Mouse (Mus musculus): Measurements from ENCODE around the gene Pias1. TPM values are rescaled to one million over a fixed set of nuclear protein-coding genes. Genes with fewer than 3 reads are reported as not detected.

Pias1 gene
- polyA plus RNA-seq, 1 experiment from 2014 or later, result 67.9 TPM

DNA sequence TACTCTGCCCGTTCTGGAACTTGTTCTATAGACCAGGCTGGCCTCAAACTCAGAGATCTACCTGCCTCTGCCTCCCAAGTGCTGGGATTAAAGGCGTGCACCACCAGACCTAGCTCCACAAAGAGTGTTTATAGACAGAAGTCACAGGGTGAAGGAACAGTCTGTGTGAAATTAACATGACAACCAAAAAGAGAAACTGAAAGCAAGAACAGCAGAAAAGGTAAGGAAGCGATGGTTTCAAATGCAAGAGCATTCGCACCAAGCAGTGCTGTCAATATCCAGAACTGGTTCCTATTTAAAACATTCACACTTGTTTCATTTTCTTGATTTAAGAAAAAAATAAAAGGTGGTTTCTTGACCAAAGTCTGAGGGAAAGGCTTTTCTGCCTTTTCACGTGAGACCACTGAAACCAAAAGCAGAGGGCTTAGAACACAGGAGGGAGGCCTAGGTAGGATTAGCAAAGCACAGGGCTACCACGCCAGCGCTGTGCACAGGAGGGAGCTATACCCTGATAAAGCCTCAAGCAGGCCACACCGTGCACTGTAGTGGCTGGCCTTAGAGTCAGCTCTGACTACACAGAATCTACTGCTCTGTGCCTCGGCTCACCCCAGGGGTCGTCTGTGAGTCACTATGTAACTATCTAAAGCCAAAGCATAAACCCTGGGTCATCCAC lies 15.5 kb downstream of the Pias1 start:
- Histone ChIP-seq H3K4me3 (ENCODE audit: low read depth, low read length) (no peak overlapping the region), H3K4me1 (ENCODE audit: control insufficient read depth, insufficient read depth, low read length) (peaks cover 17% of the 10 kb centered on the region; the same call in 1 of the 2 replicates), H3K4me2 (replicated peaks; ENCODE audit: low read depth, low read length) (no peak overlapping the region), H3K36me3 (ENCODE audit: control insufficient read depth, insufficient read depth, low read length) (no peaks in the 10 kb centered on the region), H3K27me3 (ENCODE audit: control insufficient read depth, insufficient read depth, low read length) (no peaks in the 10 kb centered on the region), H3K27ac (ENCODE audit: low read length) (no peak overlapping the region), H3K9ac (replicated peaks; ENCODE audit: low read depth, low read length) (no peak overlapping the region), H3K9me3 (ENCODE audit: control insufficient read depth, low read depth, low read length) (no peaks in the 10 kb centered on the region)
- 56% methylated on average over 10 of the region's 10 CpGs for WGBS
- ATAC-seq (ENCODE audit: insufficient number of reproducible peaks, insufficient read depth, low FRiP score, low read depth), result no peak

DNA sequence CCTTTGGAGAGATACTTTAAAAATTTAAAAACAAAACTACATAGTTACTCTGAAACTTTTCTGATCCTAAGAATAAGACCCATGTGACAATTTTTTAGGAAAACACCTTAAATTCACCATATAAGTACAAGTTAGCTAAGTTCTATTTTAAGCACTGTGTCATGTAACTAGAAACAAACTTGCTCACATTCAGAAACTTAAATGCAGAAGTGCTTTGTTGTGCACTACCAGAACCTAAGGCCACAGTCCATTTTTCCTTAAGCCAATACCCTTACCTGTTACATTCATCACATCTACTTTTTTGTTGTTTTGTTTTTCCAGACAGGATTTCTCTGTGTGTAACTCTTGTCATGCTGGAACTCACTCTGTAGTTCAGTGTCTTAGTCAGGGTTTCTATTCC lies 17.4 kb downstream of the Pias1 start:
- Histone ChIP-seq H3K4me3 (ENCODE audit: low read depth, low read length) (no peak overlapping the region), H3K27ac (ENCODE audit: low read length) (no peak overlapping the region), H3K36me3 (ENCODE audit: control insufficient read depth, insufficient read depth, low read length) (no peaks in the 10 kb centered on the region), H3K4me2 (replicated peaks; ENCODE audit: low read depth, low read length) (no peak overlapping the region), H3K27me3 (ENCODE audit: control insufficient read depth, insufficient read depth, low read length) (no peaks in the 10 kb centered on the region), H3K4me1 (ENCODE audit: control insufficient read depth, insufficient read depth, low read length) (peaks cover 11% of the 10 kb centered on the region; the same call in 1 of the 2 replicates), H3K9ac (replicated peaks; ENCODE audit: low read depth, low read length) (no peak overlapping the region), H3K9me3 (ENCODE audit: control insufficient read depth, low read depth, low read length) (no peaks in the 10 kb centered on the region)
- no peak for ATAC-seq (ENCODE audit: insufficient number of reproducible peaks, insufficient read depth, low FRiP score, low read depth)

DNA sequence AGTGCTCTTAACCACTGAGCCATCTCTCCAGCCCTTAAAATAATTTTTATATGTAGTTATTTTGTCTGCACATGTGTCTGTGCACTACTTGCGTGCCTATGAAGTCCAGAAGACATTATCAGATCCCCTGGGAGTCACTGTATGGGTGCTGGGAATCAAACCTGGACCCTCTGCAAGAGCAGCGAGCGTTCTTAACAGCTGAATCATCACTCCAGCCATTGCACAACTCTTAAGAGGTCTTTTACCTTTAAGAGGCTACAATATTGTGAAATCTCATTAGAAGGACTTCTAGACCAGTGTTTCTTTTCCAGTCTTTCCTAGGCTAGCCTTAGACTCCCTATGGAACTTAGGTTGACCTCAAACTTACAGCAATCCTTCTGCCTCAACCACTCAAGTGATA lies 21.7 kb downstream of the Pias1 start:
- H3K4me3 ChIP-seq (ENCODE audit: low read depth, low read length), result no peak overlapping the region
- no peaks in the 10 kb centered on the region for H3K27me3 ChIP-seq (ENCODE audit: control insufficient read depth, insufficient read depth, low read length)
- H3K36me3 ChIP-seq (ENCODE audit: control insufficient read depth, insufficient read depth, low read length), result no peaks in the 10 kb centered on the region
- 93% methylated on average over 3 of the region's 3 CpGs for WGBS
- no peak overlapping the region for H3K4me2 ChIP-seq (replicated peaks; ENCODE audit: low read depth, low read length)
- H3K27ac ChIP-seq (ENCODE audit: low read length), result no peak overlapping the region
- H3K9ac ChIP-seq (replicated peaks; ENCODE audit: low read depth, low read length), result no peak overlapping the region
- H3K4me1 ChIP-seq (ENCODE audit: control insufficient read depth, insufficient read depth, low read length), result peaks cover 5% of the 10 kb centered on the region; the same call in 1 of the 2 replicates
- ATAC-seq (ENCODE audit: insufficient number of reproducible peaks, insufficient read depth, low FRiP score, low read depth), result no peak
- H3K9me3 ChIP-seq (ENCODE audit: control insufficient read depth, low read depth, low read length), result no peaks in the 10 kb centered on the region

DNA sequence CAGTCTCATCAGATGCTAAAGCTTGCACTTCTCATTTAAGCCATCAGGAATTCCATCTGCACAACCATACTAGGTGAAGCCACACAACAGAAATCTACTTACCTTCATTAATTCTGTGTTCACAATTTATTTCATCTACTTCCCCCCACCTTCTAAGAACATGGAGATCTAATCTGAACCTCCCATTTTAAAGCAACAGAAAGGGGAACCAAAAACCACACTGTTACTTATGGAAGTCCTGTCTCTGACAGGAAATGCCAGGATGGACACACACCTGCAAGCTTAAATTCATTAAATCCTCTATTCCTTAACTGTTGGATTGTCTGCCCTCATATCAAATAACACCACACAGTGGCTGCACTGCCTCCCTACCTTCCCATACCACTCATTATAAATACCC lies 35.0 kb downstream of the Pias1 start:
- Histone ChIP-seq H3K4me1 (ENCODE audit: control insufficient read depth, insufficient read depth, low read length) (0 out of 2 replicates have a peak, but pooled peaks cover 5% of the 10 kb centered on the region), H3K4me3 (ENCODE audit: low read depth, low read length) (no peak overlapping the region), H3K9ac (replicated peaks; ENCODE audit: low read depth, low read length) (no peak overlapping the region), H3K9me3 (ENCODE audit: control insufficient read depth, low read depth, low read length) (no peaks in the 10 kb centered on the region), H3K4me2 (replicated peaks; ENCODE audit: low read depth, low read length) (no peak overlapping the region), H3K36me3 (ENCODE audit: control insufficient read depth, insufficient read depth, low read length) (peaks cover 8% of the 10 kb centered on the region; the same call in 1 of the 2 replicates), H3K27me3 (ENCODE audit: control insufficient read depth, insufficient read depth, low read length) (no peaks in the 10 kb centered on the region), H3K27ac (ENCODE audit: low read length) (no peak overlapping the region)
- ATAC-seq (ENCODE audit: insufficient number of reproducible peaks, insufficient read depth, low FRiP score, low read depth), result no peak

DNA sequence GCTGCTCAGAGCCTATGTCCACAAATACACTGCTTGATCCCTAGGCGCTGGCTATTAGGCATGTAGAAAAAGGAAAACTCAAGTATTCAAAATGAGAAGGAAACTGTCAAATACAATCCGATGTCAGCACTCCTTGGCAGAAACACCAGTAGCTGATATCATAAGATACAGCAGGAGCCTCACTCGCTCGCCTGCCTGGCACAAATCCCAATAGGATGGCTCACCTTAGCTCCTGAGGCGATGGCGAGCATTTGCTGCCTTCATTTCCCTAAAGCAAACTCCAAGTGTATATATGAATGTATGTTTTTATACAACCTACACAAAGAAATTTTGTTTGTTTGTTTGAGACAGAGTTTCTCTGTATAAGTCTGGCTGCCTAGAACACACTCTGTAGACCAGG lies 42.4 kb downstream of the Pias1 start:
- Histone ChIP-seq H3K9ac (replicated peaks; ENCODE audit: low read depth, low read length) (no peak overlapping the region), H3K27me3 (ENCODE audit: control insufficient read depth, insufficient read depth, low read length) (no peaks in the 10 kb centered on the region), H3K4me1 (ENCODE audit: control insufficient read depth, insufficient read depth, low read length) (no peaks in the 10 kb centered on the region), H3K4me3 (ENCODE audit: low read depth, low read length) (no peak overlapping the region), H3K9me3 (ENCODE audit: control insufficient read depth, low read depth, low read length) (no peaks in the 10 kb centered on the region), H3K27ac (ENCODE audit: low read length) (no peak overlapping the region), H3K4me2 (replicated peaks; ENCODE audit: low read depth, low read length) (no peak overlapping the region), H3K36me3 (ENCODE audit: control insufficient read depth, insufficient read depth, low read length) (no peaks in the 10 kb centered on the region)
- 93% methylated on average over 6 of the region's 6 CpGs for WGBS
- no peak for ATAC-seq (ENCODE audit: insufficient number of reproducible peaks, insufficient read depth, low FRiP score, low read depth)

DNA sequence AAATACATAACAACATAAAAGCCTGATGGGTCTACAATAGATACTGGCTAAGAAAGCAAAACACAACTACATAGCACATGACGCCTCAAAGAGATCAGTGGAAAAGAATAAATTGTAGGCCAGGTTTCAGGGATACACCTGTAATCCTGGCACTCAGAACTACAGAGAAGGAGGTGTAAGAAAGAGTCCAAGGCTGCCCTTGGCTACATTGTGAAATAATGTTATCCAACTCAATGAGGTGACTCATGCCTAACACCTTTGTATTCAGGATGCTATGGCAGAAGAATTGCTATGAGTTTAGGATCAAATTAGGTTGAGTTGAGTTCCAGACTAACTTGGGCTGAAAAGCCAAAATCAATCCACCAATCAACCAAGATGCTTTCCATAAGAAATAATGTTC lies 43.7 kb downstream of the Pias1 start:
- Histone ChIP-seq H3K27ac (ENCODE audit: low read length) (no peak overlapping the region), H3K27me3 (ENCODE audit: control insufficient read depth, insufficient read depth, low read length) (no peaks in the 10 kb centered on the region), H3K4me2 (replicated peaks; ENCODE audit: low read depth, low read length) (no peak overlapping the region), H3K9me3 (ENCODE audit: control insufficient read depth, low read depth, low read length) (no peaks in the 10 kb centered on the region), H3K4me1 (ENCODE audit: control insufficient read depth, insufficient read depth, low read length) (no peaks in the 10 kb centered on the region), H3K36me3 (ENCODE audit: control insufficient read depth, insufficient read depth, low read length) (no peaks in the 10 kb centered on the region; the same call in 1 of the 2 replicates), H3K9ac (replicated peaks; ENCODE audit: low read depth, low read length) (no peak overlapping the region), H3K4me3 (ENCODE audit: low read depth, low read length) (no peak overlapping the region)
- WGBS, result 87% methylated on average over 1 of the region's 1 CpGs
- ATAC-seq (ENCODE audit: insufficient number of reproducible peaks, insufficient read depth, low FRiP score, low read depth), result no peak

DNA sequence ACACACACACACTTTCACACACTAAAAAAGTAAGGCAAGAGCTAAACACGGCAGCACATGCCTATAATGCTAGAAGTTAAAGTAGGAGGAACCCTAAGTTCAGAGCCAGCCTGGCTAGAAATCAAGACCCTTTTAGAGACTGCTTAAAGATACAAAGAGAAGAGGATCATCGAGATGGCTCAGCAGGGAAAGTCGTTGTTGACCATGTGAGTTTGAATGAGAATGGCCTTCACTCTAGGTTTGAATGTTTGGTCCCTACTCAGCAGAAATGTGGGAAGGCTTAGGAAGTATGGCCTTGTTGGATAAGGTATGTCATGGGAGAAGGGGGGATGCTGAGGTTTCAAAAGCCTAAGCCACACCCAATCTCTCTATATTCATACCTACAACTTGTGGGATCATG lies 46.8 kb downstream of the Pias1 start:
- H3K9ac ChIP-seq (replicated peaks; ENCODE audit: low read depth, low read length), result no peak overlapping the region
- H3K9me3 ChIP-seq (ENCODE audit: control insufficient read depth, low read depth, low read length), result no peaks in the 10 kb centered on the region
- H3K27ac ChIP-seq (ENCODE audit: low read length), result no peak overlapping the region
- no peaks in the 10 kb centered on the region for H3K27me3 ChIP-seq (ENCODE audit: control insufficient read depth, insufficient read depth, low read length)
- 0 out of 2 replicates have a peak, but pooled peaks cover 6% of the 10 kb centered on the region for H3K4me1 ChIP-seq (ENCODE audit: control insufficient read depth, insufficient read depth, low read length)
- no peak overlapping the region for H3K4me2 ChIP-seq (replicated peaks; ENCODE audit: low read depth, low read length)
- no peaks in the 10 kb centered on the region; the same call in 1 of the 2 replicates for H3K36me3 ChIP-seq (ENCODE audit: control insufficient read depth, insufficient read depth, low read length)
- 85% methylated on average over 3 of the region's 3 CpGs for WGBS
- no peak overlapping the region for H3K4me3 ChIP-seq (ENCODE audit: low read depth, low read length)
- no peak for ATAC-seq (ENCODE audit: insufficient number of reproducible peaks, insufficient read depth, low FRiP score, low read depth)

DNA sequence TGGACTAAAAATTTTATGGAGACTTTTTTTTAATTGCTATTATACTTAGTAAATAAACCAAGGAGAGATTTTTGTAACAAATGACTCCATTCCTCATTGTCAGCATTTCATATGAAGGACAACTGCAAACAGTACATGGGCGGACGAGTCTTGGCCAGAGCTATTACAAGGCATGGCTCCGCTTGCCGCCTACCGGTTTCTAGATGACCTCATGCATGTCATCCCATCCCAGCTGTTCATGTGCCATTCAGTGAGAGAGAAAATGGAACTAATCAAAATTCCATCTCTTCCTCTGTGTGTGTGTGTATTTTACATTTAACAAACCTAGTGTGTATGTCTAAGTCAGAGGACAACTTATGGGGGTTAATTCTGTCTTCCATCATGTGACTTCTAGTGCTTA lies 51.9 kb downstream of the Pias1 start:
- no peak overlapping the region for H3K27ac ChIP-seq (ENCODE audit: low read length)
- WGBS, result 75% methylated on average over 5 of the region's 5 CpGs
- no peak overlapping the region for H3K9ac ChIP-seq (replicated peaks; ENCODE audit: low read depth, low read length)

More for the DNA sequence above, 51.9 kb downstream of the Pias1 start:
- Histone ChIP-seq H3K4me1 (ENCODE audit: control insufficient read depth, insufficient read depth, low read length) (peaks cover 19% of the 10 kb centered on the region; the same call in 1 of the 2 replicates), H3K27me3 (ENCODE audit: control insufficient read depth, insufficient read depth, low read length) (no peaks in the 10 kb centered on the region), H3K36me3 (ENCODE audit: control insufficient read depth, insufficient read depth, low read length) (no peaks in the 10 kb centered on the region; the same call in 1 of the 2 replicates), H3K9me3 (ENCODE audit: control insufficient read depth, low read depth, low read length) (no peaks in the 10 kb centered on the region), H3K4me2 (replicated peaks; ENCODE audit: low read depth, low read length) (no peak overlapping the region), H3K4me3 (ENCODE audit: low read depth, low read length) (no peak overlapping the region)
- no peak for ATAC-seq (ENCODE audit: insufficient number of reproducible peaks, insufficient read depth, low FRiP score, low read depth)

Data from stomach, embryonic 14.5 days (tissue).